Mouse (Mus musculus): ENCODE data around the gene Adamtsl1. TPM values are rescaled to one million over a fixed set of nuclear protein-coding genes. Genes with fewer than 3 reads are reported as not detected.
A peak's percentile ranks its signal among the peaks of the same experiment; 100 is the strongest.

Adamtsl1 gene
- total RNA-seq, 2 experiments from 2014 or later = 4.5 to 5.5 TPM

GRCm38 (mm10) chr4:86103207-86103606 lies 589.2 kb downstream of the Adamtsl1 start:
- intact Hi-C loops (cut with DNase I) = no loop called here
- DNase-seq (ENCODE audit: low spot score in 2 of 2) = no peak

GRCm38 (mm10) chr4:86108325-86108724 lies 594.4 kb downstream of the Adamtsl1 start:
- intact Hi-C loops (cut with DNase I) = no loop called here
- DNase-seq (ENCODE audit: low spot score in 2 of 2) = no peak

GRCm38 (mm10) chr4:86119067-86119466 lies 605.1 kb downstream of the Adamtsl1 start:
- no peak for DNase-seq (ENCODE audit: low spot score in 2 of 2)
- intact Hi-C loops (cut with DNase I) = no loop called here

GRCm38 (mm10) chr4:86122431-86122830 lies 608.5 kb downstream of the Adamtsl1 start:
- DNase-seq (ENCODE audit: low spot score in 2 of 2) = no peak
- intact Hi-C loops (cut with DNase I) = no loop called here

GRCm38 (mm10) chr4:86124374-86124773 lies 610.4 kb downstream of the Adamtsl1 start:
- intact Hi-C loops (cut with DNase I) = no loop called here
- peak; percentile 47 to 62 for DNase-seq (ENCODE audit: low spot score in 2 of 2)

- intact Hi-C loops (cut with DNase I) = no loop called here
- DNase-seq (ENCODE audit: low spot score in 2 of 2) = no peak
Observed at GRCm38 (mm10) chr4:86126636-86127035, 612.7 kb downstream of the Adamtsl1 start.

GRCm38 (mm10) chr4:86158551-86158950 lies 644.6 kb downstream of the Adamtsl1 start:
- DNase-seq (ENCODE audit: low spot score in 2 of 2) = no peak
- intact Hi-C loops (cut with DNase I) = no loop called here

GRCm38 (mm10) chr4:86159362-86159761 lies 645.4 kb downstream of the Adamtsl1 start:
- intact Hi-C loops (cut with DNase I) = no loop called here
- no peak for DNase-seq (ENCODE audit: low spot score in 2 of 2)

- intact Hi-C loops (cut with DNase I) = no loop called here
- no peak for DNase-seq (ENCODE audit: low spot score in 2 of 2)
Observed at GRCm38 (mm10) chr4:86170763-86171162, 656.8 kb downstream of the Adamtsl1 start.

- intact Hi-C loops (cut with DNase I) = no loop called here
Observed at GRCm38 (mm10) chr4:86171461-86171860, 657.5 kb downstream of the Adamtsl1 start.

GRCm38 (mm10) chr4:86177471-86177870 lies 663.5 kb downstream of the Adamtsl1 start:
- intact Hi-C loops (cut with DNase I) = no loop called here
- no peak for DNase-seq (ENCODE audit: low spot score in 2 of 2)

More at GRCm38 (mm10) chr4:86171461-86171860, 657.5 kb downstream of the Adamtsl1 start:
- DNase-seq (ENCODE audit: low spot score in 2 of 2) = no peak

GRCm38 (mm10) chr4:86178116-86178515 lies 664.1 kb downstream of the Adamtsl1 start:
- intact Hi-C loops (cut with DNase I) = no loop called here
- DNase-seq (ENCODE audit: low spot score in 2 of 2) = no peak

- DNase-seq (ENCODE audit: low spot score in 2 of 2) = no peak
- intact Hi-C loops (cut with DNase I) = no loop called here
Observed at GRCm38 (mm10) chr4:86183701-86184173, 669.8 kb downstream of the Adamtsl1 start.

- intact Hi-C loops (cut with DNase I) = no loop called here
- no peak for DNase-seq (ENCODE audit: low spot score in 2 of 2)
Observed at GRCm38 (mm10) chr4:86189853-86190252, 675.9 kb downstream of the Adamtsl1 start.

- DNase-seq (ENCODE audit: low spot score in 2 of 2) = no peak
- intact Hi-C loops (cut with DNase I) = no loop called here
Observed at GRCm38 (mm10) chr4:86191195-86191594, 677.2 kb downstream of the Adamtsl1 start.

GRCm38 (mm10) chr4:86201766-86202165 lies 687.8 kb downstream of the Adamtsl1 start:
- intact Hi-C loops (cut with DNase I) = loop anchor here (10.0 kb wide), 1 partner anchor 127 kb away; no protein-coding TSS in a partner anchor
- DNase-seq (ENCODE audit: low spot score in 2 of 2) = no peak

- DNase-seq (ENCODE audit: low spot score in 2 of 2) = no peak
- intact Hi-C loops (cut with DNase I) = loop anchor here (10.0 kb wide), 1 partner anchor 128 kb away; no protein-coding TSS in a partner anchor
Observed at GRCm38 (mm10) chr4:86203288-86203687, 689.3 kb downstream of the Adamtsl1 start.

GRCm38 (mm10) chr4:86224875-86225274 lies 710.9 kb downstream of the Adamtsl1 start:
- intact Hi-C loops (cut with DNase I) = no loop called here
- no peak for DNase-seq (ENCODE audit: low spot score in 2 of 2)

GRCm38 (mm10) chr4:86227096-86227495 lies 713.1 kb downstream of the Adamtsl1 start:
- intact Hi-C loops (cut with DNase I) = no loop called here
- peak in 1 of 2 experiments; percentile 59 for DNase-seq (ENCODE audit: low spot score in 2 of 2)

GRCm38 (mm10) chr4:86233197-86233596 lies 719.2 kb downstream of the Adamtsl1 start:
- intact Hi-C loops (cut with DNase I) = no loop called here
- DNase-seq (ENCODE audit: low spot score in 2 of 2) = no peak

GRCm38 (mm10) chr4:86241854-86242424 lies 728.0 kb downstream of the Adamtsl1 start:
- no peak for DNase-seq (ENCODE audit: low spot score in 2 of 2)
- intact Hi-C loops (cut with DNase I) = no loop called here

Measured in left cerebral cortex, postnatal 14 days (tissue).